Mouse (Mus musculus) sigmoid colon, adult 10 weeks (tissue): ENCODE results near the gene 2210407C18Rik. TPM values are rescaled to one million over a fixed set of nuclear protein-coding genes. Genes with fewer than 3 reads are reported as not detected.

Experiments used
- polyA plus RNA-seq: library from polyadenylated mRNA; stranded (reverse); fragments of 350-450 nt; fragmentation: Illumina TruSeq; extraction: RNeasy Lipid Tissue Mini Kit (QIAGEN cat#74804); gene quantifications from one replicate; pipeline ENCODE4 v1.2.3, GENCODE M21; 2014; ENCODE audit warnings: low read depth, low replicate concordance

The 2210407C18Rik gene
- polyA plus RNA-seq = 45.8 TPM

DNA sequence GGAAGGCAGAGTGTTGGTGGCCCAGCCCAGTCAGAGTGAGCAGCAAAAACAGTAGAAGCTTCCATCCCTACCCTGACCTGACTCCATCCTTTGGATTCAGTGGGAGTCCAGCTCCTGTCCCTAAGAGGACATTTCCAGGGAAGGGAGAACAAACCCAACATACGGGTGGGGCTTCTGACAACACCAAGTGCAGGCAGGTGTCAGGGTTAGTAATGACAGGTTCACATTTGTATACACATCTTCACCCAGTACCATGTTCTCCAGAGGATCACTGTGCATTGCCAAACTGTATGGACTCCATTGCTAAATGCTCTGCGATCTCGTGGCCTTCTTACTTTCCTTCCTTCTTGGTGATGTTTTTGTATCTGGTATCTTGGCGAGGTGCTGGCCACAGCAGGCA lies at the start of gene 2210407C18Rik:
TSS of gene 2210407C18Rik (minus strand) at position 101 of the 400 bp plus-strand sequence.

GRCm38 (mm10) chr11:58658596-58658995 lies 42.7 kb upstream of the 2210407C18Rik start, which contains the start of gene Olfr322:
TSS of gene Olfr322 (plus strand) at chr11:58658782.

GRCm38 (mm10) chr11:58640272-58640867 lies 24.5 kb upstream of the 2210407C18Rik start, which contains the start of gene Trim58:
TSS of gene Trim58 (plus strand) at chr11:58640465.

DNA sequence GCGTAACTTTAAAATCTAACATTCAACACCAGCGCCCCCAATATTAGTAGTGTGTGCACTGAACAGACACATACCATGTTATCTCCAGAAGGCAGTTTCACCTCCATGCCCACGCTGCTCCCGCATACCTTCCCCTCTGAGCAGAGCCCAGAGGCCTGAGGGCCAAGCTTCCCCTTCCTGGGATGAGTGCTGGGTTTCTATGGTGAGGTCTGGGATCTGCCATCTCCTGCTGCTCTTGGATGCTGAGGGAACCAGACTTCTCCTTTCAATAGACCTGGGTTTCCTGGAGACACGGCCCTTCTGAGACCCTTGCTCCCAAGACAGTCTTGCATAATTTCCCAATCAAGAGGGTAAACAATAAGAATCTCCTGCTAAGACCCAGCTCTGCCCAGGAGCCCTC lies 14.5 kb upstream of the 2210407C18Rik start, which contains the start of gene Olfr323:
TSS of gene Olfr323 (minus strand) at position 101 of the 400 bp plus-strand sequence.

DNA sequence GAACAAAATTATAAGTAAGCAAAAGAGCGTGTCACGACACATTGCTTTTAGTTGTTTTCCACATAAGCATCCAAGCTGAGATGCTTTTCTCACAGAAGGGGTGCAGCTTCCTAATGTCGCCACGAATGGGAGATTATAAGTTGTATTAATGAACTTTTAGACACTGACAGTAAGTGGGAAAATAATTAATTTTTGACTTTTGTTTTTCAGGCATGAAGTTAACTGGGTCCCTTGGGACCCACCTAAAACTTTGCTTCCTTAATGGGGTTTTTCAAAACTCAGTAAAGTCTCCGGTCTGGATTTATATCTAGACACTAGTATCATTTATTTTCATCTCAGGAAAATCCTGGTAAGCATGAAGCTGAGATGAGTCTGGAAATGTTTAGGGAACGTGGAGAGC lies 21.1 kb downstream of the 2210407C18Rik start, which contains the start of gene Olfr324:
TSS of gene Olfr324 (plus strand) at position 301 of the 400 bp plus-strand sequence.

GRCm38 (mm10) chr11:58577430-58577829 lies 38.4 kb downstream of the 2210407C18Rik start, which contains the start of gene Olfr325:
TSS of gene Olfr325 (plus strand) at chr11:58577730.

DNA sequence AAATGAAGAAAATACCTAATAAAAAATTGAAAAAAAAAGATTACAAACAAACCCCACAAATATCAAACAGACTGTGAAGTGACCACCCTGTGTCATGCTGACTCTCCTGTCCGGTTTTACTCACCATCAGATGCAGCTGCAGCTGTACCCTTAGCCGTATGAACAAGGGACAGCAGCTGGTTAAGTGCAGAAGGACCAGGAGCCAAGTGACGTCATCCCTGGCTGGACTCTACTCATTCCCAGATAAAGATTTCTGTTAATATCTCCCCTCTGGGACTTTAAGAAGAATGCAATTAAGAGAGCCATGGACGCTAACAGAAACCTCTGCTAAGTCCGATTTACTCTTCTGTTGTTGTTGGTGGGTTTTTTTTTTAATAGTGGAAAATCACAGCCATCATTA lies 45.5 kb downstream of the 2210407C18Rik start, which contains the start of gene Olfr224:
TSS of gene Olfr224 (minus strand) at position 149 of the 400 bp plus-strand sequence.

Other genes with a start within 250 kb of the 2210407C18Rik start
- 5,512 TPM for gene Lypd8, start 237.0 kb downstream of the 2210407C18Rik start, polyA plus RNA-seq
- 220 TPM for gene 1810065E05Rik, start 195.0 kb downstream of the 2210407C18Rik start, polyA plus RNA-seq
- gene Gm12253, start 183.5 kb downstream of the 2210407C18Rik start, polyA plus RNA-seq = not detected
- gene Lypd9, start 163.2 kb downstream of the 2210407C18Rik start, polyA plus RNA-seq = not detected
- not detected for gene Olfr30, start 153.8 kb downstream of the 2210407C18Rik start, polyA plus RNA-seq
- gene Olfr332, start 123.5 kb downstream of the 2210407C18Rik start, polyA plus RNA-seq = 0.13 TPM
- gene Olfr331, start 113.5 kb downstream of the 2210407C18Rik start, polyA plus RNA-seq = not detected
- gene Olfr330, start 81.2 kb downstream of the 2210407C18Rik start, polyA plus RNA-seq = not detected
- not detected for gene Olfr329-ps, start 69.7 kb downstream of the 2210407C18Rik start, polyA plus RNA-seq
- not detected for gene Olfr328, start 60.4 kb downstream of the 2210407C18Rik start, polyA plus RNA-seq
- not detected for gene Olfr224, start 45.5 kb downstream of the 2210407C18Rik start, polyA plus RNA-seq
- gene Olfr325, start 38.3 kb downstream of the 2210407C18Rik start, polyA plus RNA-seq = not detected
- gene Olfr324, start 21.0 kb downstream of the 2210407C18Rik start, polyA plus RNA-seq = not detected
- gene Olfr323, start 14.4 kb upstream of the 2210407C18Rik start, polyA plus RNA-seq = not detected
- not detected for gene Trim58, start 24.4 kb upstream of the 2210407C18Rik start, polyA plus RNA-seq
- not detected for gene Olfr322, start 42.7 kb upstream of the 2210407C18Rik start, polyA plus RNA-seq
- gene Olfr320, start 65.0 kb upstream of the 2210407C18Rik start, polyA plus RNA-seq = not detected
- gene Olfr319, start 83.1 kb upstream of the 2210407C18Rik start, polyA plus RNA-seq = not detected
- gene Olfr318, start 107.9 kb upstream of the 2210407C18Rik start, polyA plus RNA-seq = not detected
- not detected for gene Olfr317, start 123.1 kb upstream of the 2210407C18Rik start, polyA plus RNA-seq
- not detected for gene Olfr316, start 136.7 kb upstream of the 2210407C18Rik start, polyA plus RNA-seq
- gene Olfr315, start 157.1 kb upstream of the 2210407C18Rik start, polyA plus RNA-seq = not detected
- not detected for gene Olfr314, start 166.9 kb upstream of the 2210407C18Rik start, polyA plus RNA-seq
- gene Fam183b, start 185.9 kb upstream of the 2210407C18Rik start, polyA plus RNA-seq = not detected
- gene Olfr313, start 198.9 kb upstream of the 2210407C18Rik start, polyA plus RNA-seq = not detected
- not detected for gene Olfr312, start 213.2 kb upstream of the 2210407C18Rik start, polyA plus RNA-seq
- gene Olfr311, start 223.2 kb upstream of the 2210407C18Rik start, polyA plus RNA-seq = not detected
- gene Gm12258, start 231.1 kb upstream of the 2210407C18Rik start, polyA plus RNA-seq = 12.9 TPM